Mouse (Mus musculus): ENCODE measurements at regions not wholly inside any gene's neighbourhood (a gene's known extent, or its start where the extent isn't known, plus 50 kb on each side); places are given as distances from the start of the nearest gene placed in this dataset.
A peak's percentile ranks its signal among the peaks of the same experiment; 100 is the strongest.

DNA sequence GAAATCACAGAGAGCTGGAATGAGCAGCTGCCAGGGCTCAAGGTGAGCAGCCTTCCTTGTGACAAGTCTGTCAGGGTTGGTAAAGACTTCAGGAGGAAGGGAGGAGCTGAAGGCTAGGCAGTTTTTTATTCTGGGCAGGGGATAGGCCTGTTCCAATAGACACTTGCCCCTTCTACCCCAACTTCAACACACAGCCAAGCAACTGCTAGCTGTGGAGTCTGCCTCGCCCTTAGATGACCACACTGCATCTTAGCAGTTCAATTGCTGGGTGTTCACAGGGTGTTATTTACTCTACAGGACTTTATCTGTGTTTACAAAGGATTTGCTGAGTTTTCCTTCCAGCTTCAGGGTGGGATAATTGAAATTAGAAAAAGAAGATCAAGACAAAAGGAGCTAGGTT is 128.2 kb upstream of the Marcks start:
- Histone ChIP-seq H3K36me3 (no peaks in the 10 kb centered on the region), H3K27ac (replicated peaks) (no peak overlapping the region), H3K4me2 (no peak overlapping the region), H3K4me3 (no peak overlapping the region), H3K4me1 (replicated peaks) (0 out of 2 replicates have a peak, but pooled peaks cover 2% of the 10 kb centered on the region), H3K9me3 (no peaks in the 10 kb centered on the region), H3K27me3 (no peaks in the 10 kb centered on the region), H3K9ac (no peak overlapping the region)
- ATAC-seq (ENCODE audit: low FRiP score, low read depth), result no peak
- 73% methylated on average over 1 of the region's 1 CpGs for WGBS

DNA sequence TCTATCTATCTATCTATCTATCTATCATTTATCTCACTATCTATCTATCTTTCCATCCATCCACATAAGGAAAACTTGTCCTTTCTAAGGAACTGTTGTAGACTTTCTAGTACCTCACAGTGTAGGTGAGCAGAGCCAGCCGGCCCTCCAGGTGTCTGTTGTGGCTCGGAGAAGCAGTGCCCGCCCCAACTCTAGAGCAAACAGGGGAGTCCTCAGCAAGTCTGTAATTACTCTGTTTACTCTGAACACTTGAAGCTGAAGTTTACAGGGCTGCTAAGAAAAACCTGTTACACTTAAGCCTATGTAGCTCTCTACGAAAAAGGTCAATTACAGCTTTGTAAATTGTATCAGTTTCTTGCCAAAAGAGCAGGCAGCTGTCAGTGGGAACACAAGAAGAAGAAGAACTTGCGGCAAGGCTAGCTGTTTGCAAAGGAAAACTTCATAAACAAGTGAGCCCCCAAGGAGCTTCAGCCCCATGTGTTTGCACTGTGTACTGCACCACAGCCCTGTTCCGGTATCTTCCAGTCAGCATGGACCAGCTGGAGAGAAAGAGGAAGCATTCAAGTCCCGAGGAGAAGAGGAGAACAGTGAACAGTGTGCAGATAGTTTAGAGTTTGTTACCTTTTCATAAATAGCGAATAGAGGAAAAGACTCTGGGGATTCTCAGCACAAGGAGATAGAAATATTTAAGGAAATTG is 122.2 kb upstream of the Marcks start:
- no peak overlapping the region for H3K9ac ChIP-seq

DNA sequence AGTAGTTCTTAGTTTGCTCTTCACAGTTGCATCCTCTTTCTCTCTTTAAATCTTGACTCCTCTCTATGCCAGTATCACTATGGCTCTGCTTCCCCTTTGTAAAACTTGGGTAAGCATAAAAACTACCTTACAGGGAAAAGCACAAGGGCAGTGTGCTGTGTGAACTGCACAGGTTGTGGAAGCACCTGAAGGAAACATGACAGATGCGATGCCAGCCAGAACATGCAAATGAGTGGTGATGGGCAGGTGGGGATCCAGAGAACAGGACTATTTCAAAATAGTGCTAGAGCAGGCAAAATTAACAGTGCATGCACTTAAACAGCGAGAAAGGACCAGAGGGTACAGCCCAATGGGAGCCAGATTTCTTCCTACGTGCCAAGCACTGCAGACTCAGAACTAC is 120.5 kb upstream of the Marcks start:
- H3K27me3 ChIP-seq, result no peaks in the 10 kb centered on the region
- WGBS, result 86% methylated on average over 3 of the region's 3 CpGs
- no peaks in the 10 kb centered on the region for H3K4me1 ChIP-seq (replicated peaks)
- no peaks in the 10 kb centered on the region for H3K9me3 ChIP-seq
- no peak overlapping the region for H3K4me3 ChIP-seq
- no peak overlapping the region for H3K9ac ChIP-seq
- ATAC-seq (ENCODE audit: low FRiP score, low read depth), result no peak
- no peaks in the 10 kb centered on the region for H3K36me3 ChIP-seq
- H3K4me2 ChIP-seq, result no peak overlapping the region
- no peak overlapping the region for H3K27ac ChIP-seq (replicated peaks)

More for the DNA sequence above, 122.2 kb upstream of the Marcks start:
- H3K36me3 ChIP-seq, result no peaks in the 10 kb centered on the region
- H3K4me1 ChIP-seq (replicated peaks), result no peaks in the 10 kb centered on the region
- no peaks in the 10 kb centered on the region for H3K9me3 ChIP-seq
- WGBS, result 85% methylated on average over 8 of the region's 8 CpGs
- no peak for ATAC-seq (ENCODE audit: low FRiP score, low read depth)
- H3K27me3 ChIP-seq, result no peaks in the 10 kb centered on the region
- H3K4me3 ChIP-seq, result no peak overlapping the region
- no peak overlapping the region for H3K27ac ChIP-seq (replicated peaks)
- no peak overlapping the region for H3K4me2 ChIP-seq

DNA sequence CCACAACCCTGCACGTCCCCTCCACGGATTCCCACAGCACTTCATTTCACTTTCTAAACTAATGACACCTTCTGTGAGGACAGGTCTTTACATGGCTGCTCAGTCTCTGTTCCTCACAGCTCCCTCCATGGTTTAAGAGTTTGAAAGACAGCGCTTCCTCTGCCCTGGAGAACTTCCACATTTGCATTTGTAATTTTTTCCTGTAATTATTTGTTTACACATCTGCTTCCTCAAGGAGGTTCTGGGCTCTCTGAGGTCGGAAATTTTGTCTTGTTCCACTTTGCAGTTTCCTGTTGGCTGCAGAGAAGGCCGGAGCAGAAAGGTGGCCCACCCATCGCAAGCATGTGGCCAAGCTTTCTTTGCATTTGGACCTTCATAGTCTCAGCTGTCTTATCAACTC is 118.8 kb upstream of the Marcks start:
- H3K9ac ChIP-seq, result no peak overlapping the region
- WGBS, result 82% methylated on average over 6 of the region's 6 CpGs
- no peak overlapping the region for H3K27ac ChIP-seq (replicated peaks)

DNA sequence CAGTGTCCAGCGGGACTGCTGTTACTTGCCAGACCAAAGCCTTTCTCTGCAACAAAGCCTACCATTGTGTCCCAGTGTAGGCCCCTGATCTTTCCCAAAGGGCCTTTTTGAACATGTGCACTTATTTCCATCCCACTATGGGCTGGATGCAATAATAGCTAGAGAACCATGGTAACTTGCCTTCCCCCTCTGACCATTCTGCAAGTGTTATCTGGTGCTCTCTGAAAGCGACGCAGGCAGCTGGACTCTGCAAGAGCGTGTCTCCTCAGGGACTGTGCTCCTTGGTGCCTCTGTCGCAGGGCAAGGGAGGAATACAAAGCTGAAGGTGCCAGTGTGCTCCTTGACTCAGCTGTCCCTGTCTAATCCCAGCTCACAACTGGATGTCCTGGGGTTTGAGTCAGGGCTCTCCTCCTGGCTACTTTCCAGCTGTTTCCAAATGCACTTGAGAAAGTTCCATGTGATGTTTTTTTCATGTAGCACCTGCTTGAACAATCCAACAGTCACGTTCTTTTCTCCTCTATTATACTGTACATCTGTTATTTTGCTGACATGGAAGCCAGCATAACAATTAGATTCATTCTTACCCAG is 112.3 kb upstream of the Marcks start:
- no peaks in the 10 kb centered on the region for H3K9me3 ChIP-seq
- no peak overlapping the region for H3K4me3 ChIP-seq
- peak; percentile 74; the same call in 1 of the 2 replicates for ATAC-seq (ENCODE audit: low FRiP score, low read depth)
- H3K36me3 ChIP-seq, result no peaks in the 10 kb centered on the region
- no peak overlapping the region for H3K9ac ChIP-seq
- H3K4me1 ChIP-seq (replicated peaks), result no peaks in the 10 kb centered on the region; the same call in 1 of the 2 replicates
- no peaks in the 10 kb centered on the region for H3K27me3 ChIP-seq
- H3K27ac ChIP-seq (replicated peaks), result peak overlapping the region; percentile 21
- 29% methylated on average over 6 of the region's 6 CpGs for WGBS
- no peak overlapping the region for H3K4me2 ChIP-seq

More for the DNA sequence above, 118.8 kb upstream of the Marcks start:
- Histone ChIP-seq H3K4me3 (no peak overlapping the region), H3K4me2 (no peak overlapping the region), H3K27me3 (no peaks in the 10 kb centered on the region), H3K36me3 (no peaks in the 10 kb centered on the region), H3K4me1 (replicated peaks) (no peaks in the 10 kb centered on the region), H3K9me3 (no peaks in the 10 kb centered on the region)
- ATAC-seq (ENCODE audit: low FRiP score, low read depth), result no peak

DNA sequence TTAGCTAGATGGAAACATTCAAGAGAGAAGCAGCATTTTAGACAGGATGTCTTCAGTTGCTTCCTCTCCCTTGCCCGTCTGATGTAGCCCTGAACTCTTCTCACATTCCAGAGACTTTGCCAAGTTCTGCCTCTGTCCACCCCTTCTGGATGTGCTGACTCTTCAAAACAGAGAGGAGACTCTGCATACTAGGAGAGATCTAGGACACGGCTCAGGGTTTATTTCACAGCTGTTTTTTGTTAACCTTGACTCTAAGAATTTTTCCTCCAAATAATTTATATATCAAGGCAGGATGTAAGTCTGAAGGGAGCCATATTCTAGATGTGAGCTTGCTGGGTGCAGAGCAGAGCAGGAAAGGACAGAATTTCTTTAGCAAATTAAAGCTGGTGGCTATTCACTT is 111.4 kb upstream of the Marcks start:
- no peak for ATAC-seq (ENCODE audit: low FRiP score, low read depth)
- no peaks in the 10 kb centered on the region for H3K9me3 ChIP-seq
- no peak overlapping the region for H3K27ac ChIP-seq (replicated peaks)
- H3K4me3 ChIP-seq, result no peak overlapping the region
- no peak overlapping the region for H3K4me2 ChIP-seq
- 62% methylated on average over 2 of the region's 2 CpGs for WGBS
- H3K4me1 ChIP-seq (replicated peaks), result no peaks in the 10 kb centered on the region; the same call in 1 of the 2 replicates
- no peaks in the 10 kb centered on the region for H3K36me3 ChIP-seq
- no peak overlapping the region for H3K9ac ChIP-seq
- no peaks in the 10 kb centered on the region for H3K27me3 ChIP-seq

DNA sequence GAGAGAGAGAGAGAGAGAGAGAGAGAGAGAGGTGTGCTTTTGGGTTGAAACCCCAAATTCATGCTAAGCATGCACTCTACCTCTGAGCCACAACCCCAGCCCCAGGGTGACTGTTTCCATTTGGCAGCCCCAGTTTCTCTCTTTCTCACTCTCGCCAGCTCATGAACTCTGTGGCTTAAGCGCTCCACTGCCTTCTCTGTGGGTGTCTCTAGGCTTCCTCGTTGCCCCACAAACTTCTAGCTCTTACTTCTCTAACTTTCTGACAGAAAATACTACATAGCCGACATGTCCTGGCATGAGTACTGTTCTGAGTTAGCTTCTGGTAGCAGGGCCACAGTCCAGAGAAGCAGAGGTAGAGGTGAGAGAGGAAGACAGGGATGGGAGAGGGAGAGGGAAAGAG is 110.8 kb upstream of the Marcks start:
- no peak for ATAC-seq (ENCODE audit: low FRiP score, low read depth)
- WGBS, result 79% methylated on average over 4 of the region's 4 CpGs

DNA sequence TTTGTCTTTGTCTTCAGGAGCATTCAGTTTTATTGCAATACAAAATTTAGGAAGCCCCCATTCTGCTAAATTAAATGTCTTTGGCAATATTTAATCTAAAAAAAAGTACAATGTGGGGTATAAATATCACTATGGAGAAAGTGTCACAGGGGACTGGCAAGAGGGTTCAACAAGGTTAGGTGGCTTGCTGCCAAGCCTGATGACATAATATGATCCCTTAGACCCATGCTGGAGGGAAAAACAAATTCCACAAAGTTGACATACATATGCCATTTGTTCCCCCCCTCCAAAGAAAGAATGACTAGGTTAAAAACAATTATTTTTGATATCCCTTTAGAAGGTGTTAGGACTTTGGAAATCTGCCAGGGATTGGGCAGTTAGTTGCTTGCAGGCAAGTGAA is 108.4 kb upstream of the Marcks start:
- no peak overlapping the region for H3K9ac ChIP-seq
- ATAC-seq (ENCODE audit: low FRiP score, low read depth), result no peak
- no peaks in the 10 kb centered on the region for H3K9me3 ChIP-seq
- no peak overlapping the region for H3K27ac ChIP-seq (replicated peaks)
- no peaks in the 10 kb centered on the region for H3K36me3 ChIP-seq
- H3K4me3 ChIP-seq, result no peak overlapping the region
- no peaks in the 10 kb centered on the region; the same call in 1 of the 2 replicates for H3K4me1 ChIP-seq (replicated peaks)
- H3K4me2 ChIP-seq, result no peak overlapping the region
- H3K27me3 ChIP-seq, result no peaks in the 10 kb centered on the region

More for the DNA sequence above, 110.8 kb upstream of the Marcks start:
- Histone ChIP-seq H3K4me1 (replicated peaks) (no peaks in the 10 kb centered on the region; the same call in 1 of the 2 replicates), H3K4me2 (no peak overlapping the region), H3K27me3 (no peaks in the 10 kb centered on the region), H3K27ac (replicated peaks) (no peak overlapping the region), H3K36me3 (no peaks in the 10 kb centered on the region), H3K9me3 (no peaks in the 10 kb centered on the region), H3K9ac (no peak overlapping the region), H3K4me3 (no peak overlapping the region)

DNA sequence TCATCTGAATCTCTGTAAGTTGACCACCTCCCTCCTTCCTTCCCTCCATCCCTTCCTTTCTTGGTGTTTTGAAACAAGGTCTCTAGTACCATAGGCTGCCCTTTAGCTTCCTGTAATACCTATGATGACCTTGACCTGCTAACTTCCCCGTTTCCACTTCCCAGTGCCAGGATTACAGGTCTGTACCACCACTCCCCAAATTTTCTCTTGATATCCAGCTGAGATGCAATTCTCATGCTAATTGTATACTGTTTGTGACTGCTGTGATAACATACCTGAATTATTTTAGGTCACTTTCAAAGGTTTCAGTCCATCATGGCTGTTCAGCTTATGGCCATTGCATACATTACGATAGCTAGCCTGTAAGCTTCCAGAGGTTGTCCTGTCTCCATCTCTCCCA is 104.4 kb upstream of the Marcks start:
- H3K9ac ChIP-seq, result no peak overlapping the region
- H3K4me3 ChIP-seq, result no peak overlapping the region
- no peak overlapping the region for H3K27ac ChIP-seq (replicated peaks)
- H3K36me3 ChIP-seq, result no peaks in the 10 kb centered on the region
- no peak for ATAC-seq (ENCODE audit: low FRiP score, low read depth)
- H3K27me3 ChIP-seq, result no peaks in the 10 kb centered on the region
- no peak overlapping the region for H3K4me2 ChIP-seq
- no peaks in the 10 kb centered on the region for H3K4me1 ChIP-seq (replicated peaks)
- 91% methylated on average over 2 of the region's 2 CpGs for WGBS
- H3K9me3 ChIP-seq, result no peaks in the 10 kb centered on the region

DNA sequence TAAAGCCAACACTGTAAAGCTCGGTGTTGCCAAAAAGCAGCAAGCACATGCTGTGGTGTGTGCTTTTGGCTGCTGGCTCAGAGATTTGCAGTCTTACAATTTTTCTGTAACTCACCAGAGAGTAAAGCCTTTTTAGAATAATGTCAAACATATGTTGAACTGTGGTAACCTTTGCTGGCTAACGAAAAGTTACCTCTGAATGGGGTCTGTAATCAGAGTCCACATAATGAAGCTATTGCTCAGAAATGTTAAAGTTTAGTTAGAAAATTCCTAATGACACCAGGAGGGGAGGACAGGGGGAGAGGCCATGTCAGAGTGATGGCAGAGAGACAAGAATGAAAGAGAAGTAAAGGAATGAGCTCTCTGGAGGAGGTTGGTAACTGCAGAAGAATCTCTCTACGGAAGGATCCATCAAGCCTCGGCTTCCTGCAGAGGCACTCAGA is 103.1 kb upstream of the Marcks start:
- Histone ChIP-seq H3K4me2 (no peak overlapping the region), H3K27ac (replicated peaks) (no peak overlapping the region), H3K4me1 (replicated peaks) (no peaks in the 10 kb centered on the region), H3K9me3 (no peaks in the 10 kb centered on the region), H3K27me3 (no peaks in the 10 kb centered on the region), H3K4me3 (no peak overlapping the region), H3K9ac (no peak overlapping the region), H3K36me3 (no peaks in the 10 kb centered on the region)
- no peak for ATAC-seq (ENCODE audit: low FRiP score, low read depth)
- WGBS, result 55% methylated on average over 4 of the region's 4 CpGs

DNA sequence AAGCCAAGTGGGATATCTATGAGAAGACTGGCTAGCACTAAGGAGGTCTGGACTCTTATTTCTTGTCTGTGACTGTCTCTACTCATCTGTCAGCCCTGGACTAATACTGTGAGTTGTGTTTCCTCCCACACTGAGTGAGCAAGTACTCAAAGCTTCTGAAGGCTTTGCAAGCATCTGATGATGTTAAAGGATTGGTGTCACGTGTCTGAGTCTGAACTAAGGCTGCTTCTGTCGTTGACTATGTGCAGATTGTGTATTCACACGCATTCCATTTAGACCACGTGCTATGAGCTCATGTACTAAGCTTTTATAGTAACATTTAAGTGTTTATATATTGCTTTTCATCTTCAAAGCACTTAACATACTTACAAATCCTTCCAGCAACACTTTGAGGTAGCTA is 101.9 kb upstream of the Marcks start:
- Histone ChIP-seq H3K4me1 (replicated peaks) (no peaks in the 10 kb centered on the region), H3K9ac (no peak overlapping the region), H3K4me3 (no peak overlapping the region), H3K9me3 (no peaks in the 10 kb centered on the region), H3K27me3 (no peaks in the 10 kb centered on the region), H3K27ac (replicated peaks) (no peak overlapping the region), H3K36me3 (no peaks in the 10 kb centered on the region), H3K4me2 (no peak overlapping the region)
- no peak for ATAC-seq (ENCODE audit: low FRiP score, low read depth)
- 66% methylated on average over 4 of the region's 4 CpGs for whole genome bisulfite sequencing

DNA sequence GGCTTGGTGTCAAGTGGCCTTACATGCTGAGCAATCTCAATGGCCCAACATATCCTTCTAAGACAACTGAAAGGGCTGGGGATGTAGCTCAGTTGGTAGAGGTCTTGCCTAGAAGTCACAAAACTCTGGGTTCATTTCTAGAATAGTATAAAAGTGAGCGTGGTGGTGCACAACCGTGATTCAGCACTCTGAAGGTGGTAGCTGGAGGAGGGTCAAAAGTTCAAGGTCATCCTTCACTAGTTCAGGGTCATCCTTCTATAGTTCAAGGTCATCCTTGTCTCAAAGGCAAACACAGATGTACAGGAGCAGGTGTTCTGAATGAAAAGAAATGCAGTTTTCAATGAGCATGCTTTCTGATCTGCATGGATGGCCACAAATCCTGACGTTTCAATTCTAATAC is 101.5 kb upstream of the Marcks start:
- Histone ChIP-seq H3K4me1 (replicated peaks) (no peaks in the 10 kb centered on the region), H3K4me2 (no peak overlapping the region), H3K9me3 (no peaks in the 10 kb centered on the region), H3K27ac (replicated peaks) (no peak overlapping the region), H3K36me3 (no peaks in the 10 kb centered on the region), H3K9ac (no peak overlapping the region), H3K27me3 (no peaks in the 10 kb centered on the region), H3K4me3 (no peak overlapping the region)
- 80% methylated on average over 3 of the region's 3 CpGs for WGBS
- ATAC-seq (ENCODE audit: low FRiP score, low read depth), result no peak
